Comparison of ENCODE assay signal across 8 mouse cellular contexts in the genomic region with DNA sequence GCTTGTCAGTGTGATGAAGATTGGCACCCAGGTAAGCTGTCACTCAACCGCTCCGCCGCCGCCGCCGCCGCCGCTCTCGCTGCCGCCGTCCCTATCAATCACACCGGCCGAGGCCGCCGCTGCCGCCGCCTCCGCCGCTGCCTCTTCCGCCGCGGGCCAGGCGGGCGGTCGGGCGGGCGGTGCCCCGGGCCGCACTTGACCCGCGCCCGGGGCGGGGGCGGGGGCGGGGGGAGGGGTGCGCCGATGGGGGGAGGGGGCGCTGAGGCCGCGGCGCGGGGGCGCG. TPM values are rescaled to one million over a fixed set of nuclear protein-coding genes. Genes with fewer than 3 reads are reported as not detected.
DNase-seq lines count a peak whose midpoint lies in the region; ATAC-seq lines count a peak whose summit lies in the region.

No protein-coding gene starts in this region.

- ATAC-seq in kidney, embryonic 16.5 days (ENCODE audit: low FRiP score, low TSS enrichment): no peak
- no peak for ATAC-seq in hindbrain, embryonic 14.5 days (ENCODE audit: low FRiP score)
- no peak for ATAC-seq in midbrain, embryonic 15.5 days (replicated peaks)

- peak overlapping the region; percentile 96 for H3K27ac ChIP-seq in kidney, embryonic 16.5 days (ENCODE audit: low read length)
- H3K27ac ChIP-seq in brown adipose tissue, adult 24 weeks (replicated peaks; ENCODE audit: low read depth, low read length): no peak overlapping the region
- H3K27ac ChIP-seq in hindbrain, embryonic 14.5 days: peak overlapping the region; percentile 99
- H3K27ac ChIP-seq in midbrain, embryonic 15.5 days: peak overlapping the region; percentile 98

- peak overlapping the region; percentile 64 for H3K4me3 ChIP-seq in kidney, embryonic 16.5 days (ENCODE audit: low read length)
- peak overlapping the region; percentile 97 for H3K4me3 ChIP-seq in brown adipose tissue, adult 24 weeks (ENCODE audit: insufficient read depth, low read depth, low read length)
- H3K4me3 ChIP-seq in hindbrain, embryonic 14.5 days (replicated peaks; ENCODE audit: low read length): peak overlapping the region; percentile 85
- peak overlapping the region; percentile 78 for H3K4me3 ChIP-seq in midbrain, embryonic 15.5 days

- H3K4me2 ChIP-seq in kidney, embryonic 16.5 days (replicated peaks; ENCODE audit: low read depth, low read length): peak overlapping the region; percentile 78
- peak overlapping the region; percentile 65 for H3K4me2 ChIP-seq in hindbrain, embryonic 14.5 days (replicated peaks)
- H3K4me2 ChIP-seq in midbrain, embryonic 15.5 days: peak overlapping the region; percentile 72

- no peaks in the 10 kb centered on the region for H3K27me3 ChIP-seq in kidney, embryonic 16.5 days (ENCODE audit: insufficient read depth, low read length)
- H3K27me3 ChIP-seq in hindbrain, embryonic 14.5 days (ENCODE audit: control insufficient read depth, insufficient read depth, low read length): no peaks in the 10 kb centered on the region
- no peaks in the 10 kb centered on the region for H3K27me3 ChIP-seq in midbrain, embryonic 15.5 days (replicated peaks)

- no peaks in the 10 kb centered on the region for H3K9me3 ChIP-seq in kidney, embryonic 16.5 days (ENCODE audit: low read length)
- no peaks in the 10 kb centered on the region for H3K9me3 ChIP-seq in hindbrain, embryonic 14.5 days (ENCODE audit: control insufficient read depth, low read length)
- H3K9me3 ChIP-seq in midbrain, embryonic 15.5 days: no peaks in the 10 kb centered on the region

- 1% methylated on average over 22 of the region's 44 CpGs for WGBS in kidney, embryonic 16.5 days
- 2% methylated on average over 17 of the region's 44 CpGs for WGBS in hindbrain, embryonic 14.5 days
- WGBS in midbrain, embryonic 15.5 days: 0% methylated on average over 12 of the region's 44 CpGs

- peaks cover 4% of the 10 kb centered on the region; the same call in 1 of the 2 replicates for H3K36me3 ChIP-seq in kidney, embryonic 16.5 days (ENCODE audit: insufficient read depth, low read length)
- no peaks in the 10 kb centered on the region for H3K36me3 ChIP-seq in hindbrain, embryonic 14.5 days (replicated peaks; ENCODE audit: control insufficient read depth, insufficient read depth)
- H3K36me3 ChIP-seq in midbrain, embryonic 15.5 days (replicated peaks): no peaks in the 10 kb centered on the region

- peak overlapping the region; percentile 83 for H3K9ac ChIP-seq in kidney, embryonic 16.5 days (replicated peaks; ENCODE audit: low read length)
- H3K9ac ChIP-seq in hindbrain, embryonic 14.5 days: peak overlapping the region; percentile 91
- peak overlapping the region; percentile 85 for H3K9ac ChIP-seq in midbrain, embryonic 15.5 days

- DNase-seq in kidney, adult 8-10 months: no peak
- no peak for DNase-seq in hindbrain, embryonic 14.5 days (ENCODE audit: low spot score)
- no peak for DNase-seq in frontal cortex, postnatal 10 days (ENCODE audit: low spot score in 2 of 2)
- no peak for DNase-seq in thymus, adult 18-20 months
- no peak for DNase-seq in embryo, embryonic 9.5 days (ENCODE audit: extremely low spot score)

- H3K4me1 ChIP-seq in kidney, embryonic 16.5 days (ENCODE audit: insufficient read depth, low read length): peaks cover 36% of the 10 kb centered on the region
- H3K4me1 ChIP-seq in brown adipose tissue, adult 24 weeks (ENCODE audit: control insufficient read depth, insufficient read depth, insufficient read length, low read length): peaks cover 17% of the 10 kb centered on the region
- peaks cover 37% of the 10 kb centered on the region for H3K4me1 ChIP-seq in hindbrain, embryonic 14.5 days (replicated peaks; ENCODE audit: control insufficient read depth, insufficient read depth, low read length)
- H3K4me1 ChIP-seq in midbrain, embryonic 15.5 days: peaks cover 46% of the 10 kb centered on the region

RNA-seq across cellular contexts. Expression of gene Pknox1, which starts 0.3 kb away (rescaled TPM):
- polyA plus RNA-seq in kidney, embryonic 16.5 days (2015; fragmentation: Nextera tagmentation; extraction: Ambion mirVana): 38.2 and 44.5 TPM in 2 replicates
- 5.8 and 7.0 TPM in 2 replicates for polyA plus RNA-seq in brown adipose tissue, adult 24 weeks (2012; ENCODE audit: insufficient read depth, insufficient read length, missing spikeins)
- 47.3 and 47.5 TPM in 2 replicates for polyA plus RNA-seq in hindbrain, embryonic 14.5 days (2014; fragmentation: Nextera tagmentation; extraction: Ambion mirVana)
- polyA plus RNA-seq in midbrain, embryonic 15.5 days (2015; fragmentation: Nextera tagmentation; extraction: Ambion mirVana): 21.0 and 21.6 TPM in 2 replicates

RNA-seq across cellular contexts. Expression of gene Ndufv3, which starts 44.9 kb away (rescaled TPM):
- polyA plus RNA-seq in kidney, embryonic 16.5 days (2015; fragmentation: Nextera tagmentation; extraction: Ambion mirVana): 262 and 271 TPM in 2 replicates
- 1,109 and 1,394 TPM in 2 replicates for polyA plus RNA-seq in brown adipose tissue, adult 24 weeks (2012; ENCODE audit: insufficient read depth, insufficient read length, missing spikeins)
- 441 and 514 TPM in 2 replicates for polyA plus RNA-seq in hindbrain, embryonic 14.5 days (2014; fragmentation: Nextera tagmentation; extraction: Ambion mirVana)
- 426 and 433 TPM in 2 replicates for polyA plus RNA-seq in midbrain, embryonic 15.5 days (2015; fragmentation: Nextera tagmentation; extraction: Ambion mirVana)

RNA-seq across cellular contexts. Expression of gene Wdr4, which starts 45.0 kb away (rescaled TPM):
- 51.6 and 57.8 TPM in 2 replicates for polyA plus RNA-seq in kidney, embryonic 16.5 days (2015; fragmentation: Nextera tagmentation; extraction: Ambion mirVana)
- polyA plus RNA-seq in brown adipose tissue, adult 24 weeks (2012; ENCODE audit: insufficient read depth, insufficient read length, missing spikeins): 7.0 and 15.9 TPM in 2 replicates
- 29.5 and 30.9 TPM in 2 replicates for polyA plus RNA-seq in hindbrain, embryonic 14.5 days (2014; fragmentation: Nextera tagmentation; extraction: Ambion mirVana)
- polyA plus RNA-seq in midbrain, embryonic 15.5 days (2015; fragmentation: Nextera tagmentation; extraction: Ambion mirVana): 42.2 and 45.3 TPM in 2 replicates
